In the genomic region with DNA sequence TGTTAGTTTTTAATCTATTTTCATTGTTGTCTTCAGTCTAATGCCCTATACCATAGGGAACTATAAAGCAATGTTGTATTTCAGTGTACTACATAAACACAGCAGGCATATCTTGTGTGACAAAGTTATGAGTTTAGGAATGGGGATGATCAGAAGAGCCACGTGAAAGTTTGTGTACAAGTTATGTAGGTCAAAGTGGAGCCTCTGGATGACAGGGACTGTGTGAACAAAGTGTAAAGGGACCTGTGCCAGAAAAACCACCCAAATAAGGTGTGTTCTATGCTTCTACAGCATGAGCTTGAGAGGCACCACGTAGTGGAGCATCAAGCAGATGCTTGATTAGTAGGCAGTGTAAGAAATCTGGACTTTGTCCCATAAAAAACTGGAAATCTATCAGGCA, we compare ENCODE assay signal across 16 mouse cellular contexts.
"Had no signal": no experiment of that assay in that cellular context is flagged by ENCODE, and none has a peak within 500 bp of the region (broad histone marks: within the 10 kb centered on the region; RNA-seq: fewer than 3 reads in every experiment).

No protein-coding gene starts in this region.

- H3K9ac ChIP-seq: kidney, embryonic 15.5 days; liver, embryonic 13.5 days; lung, embryonic 14.5 days; midbrain, embryonic 15.5 days had no signal

- ATAC-seq: lung, postnatal 0 days; midbrain, embryonic 15.5 days had no signal

- H3K27me3 ChIP-seq: kidney, embryonic 15.5 days; liver, embryonic 13.5 days; megakaryocyte, embryonic 14.5 days; midbrain, embryonic 15.5 days had no signal

- H3K4me3 ChIP-seq: kidney, embryonic 15.5 days; left cerebral cortex, adult 2 months; liver, embryonic 13.5 days; megakaryocyte, embryonic 14.5 days; midbrain, embryonic 10.5 days; midbrain, embryonic 15.5 days had no signal

- H3K27ac ChIP-seq: kidney, embryonic 15.5 days; left cerebral cortex, adult 2 months; liver, embryonic 13.5 days; macrophage; midbrain, embryonic 10.5 days; midbrain, embryonic 15.5 days had no signal

- DNase-seq: kidney, adult 11 months; kidney, adult 8-10 months; kidney, postnatal 10 days; kidney, postnatal 36 days; layer of hippocampus, postnatal 36 days; liver, embryonic 13.5 days; lung, embryonic 14.5 days; thymus, adult 18-20 months; thymus, postnatal 36 days had no signal

- H3K9me3 ChIP-seq: kidney, embryonic 15.5 days; liver, embryonic 13.5 days; megakaryocyte, embryonic 14.5 days; midbrain, embryonic 10.5 days; midbrain, embryonic 15.5 days had no signal

- H3K4me2 ChIP-seq: kidney, embryonic 15.5 days; liver, embryonic 13.5 days; lung, embryonic 14.5 days; midbrain, embryonic 15.5 days had no signal
